Mouse (Mus musculus) thymus, adult 2 months (tissue): ENCODE measurements at regions not wholly inside any gene's neighbourhood (a gene's known extent, or its start where the extent isn't known, plus 50 kb on each side); places are given as distances from the start of the nearest gene placed in this dataset.

ENCODE experiments used
- DNase-seq: peaks from one replicate; pipeline ENCODE4 v3.0.0; 2021
- H3K27ac ChIP-seq: fragments of 200-500 bp; 2 replicates; pipeline ENCODE4 v1.5.1; 2012; ENCODE audit warnings: low read length, control low read depth; ENCODE audit not compliant: control insufficient read depth, insufficient read depth
- H3K27me3 ChIP-seq: fragments of 200-500 bp; 2 replicates; pipeline ENCODE4 v1.6.1; 2012; ENCODE audit warnings: mild to moderate bottlenecking, low read length, moderate library complexity, mixed read lengths; ENCODE audit not compliant: control insufficient read depth, insufficient read depth
- H3K36me3 ChIP-seq: fragments of 200-500 bp; 2 replicates; pipeline ENCODE4 v1.6.1; 2012; ENCODE audit warnings: mild to moderate bottlenecking, low read length, moderate library complexity; ENCODE audit not compliant: control insufficient read depth, insufficient read depth
- H3K4me1 ChIP-seq: fragments of 200-500 bp; replicated peaks from 2 replicates; pipeline ENCODE4 v1.6.1; 2012; ENCODE audit warnings: low read length; ENCODE audit not compliant: control insufficient read depth, insufficient read depth
- H3K4me3 ChIP-seq: fragments of 200-500 bp; 2 replicates; pipeline ENCODE4 v1.5.1; 2012; ENCODE audit warnings: mild to moderate bottlenecking, low read length, control low read depth, moderate library complexity; ENCODE audit not compliant: control insufficient read depth, insufficient read depth
- CTCF ChIP-seq: fragments of 200-500 bp; IDR thresholded peaks from 2 replicates; pipeline ENCODE4 v1.5.1; 2012; ENCODE audit warnings: mild to moderate bottlenecking, control low read depth, low read length, moderate library complexity, borderline replicate concordance; ENCODE audit not compliant: control insufficient read depth, poor library complexity, insufficient read depth; ENCODE audit errors: extremely low read depth
- POLR2A ChIP-seq: fragments of 200-500 bp; IDR thresholded peaks from 2 replicates; pipeline ENCODE4 v1.6.1; 2012; ENCODE audit warnings: mild to moderate bottlenecking, low read length, control low read depth, moderate library complexity; ENCODE audit not compliant: control insufficient read depth, poor library complexity, insufficient read depth; ENCODE audit errors: extremely low read depth
- WGBS: fragments of 180-500 bp; shearing (Covaris S2); methylation state at CpG from one replicate; pipeline ENCODE4 v1.1.7; 2018; 5-methylcytosine and 5-hydroxymethylcytosine counted together

DNA sequence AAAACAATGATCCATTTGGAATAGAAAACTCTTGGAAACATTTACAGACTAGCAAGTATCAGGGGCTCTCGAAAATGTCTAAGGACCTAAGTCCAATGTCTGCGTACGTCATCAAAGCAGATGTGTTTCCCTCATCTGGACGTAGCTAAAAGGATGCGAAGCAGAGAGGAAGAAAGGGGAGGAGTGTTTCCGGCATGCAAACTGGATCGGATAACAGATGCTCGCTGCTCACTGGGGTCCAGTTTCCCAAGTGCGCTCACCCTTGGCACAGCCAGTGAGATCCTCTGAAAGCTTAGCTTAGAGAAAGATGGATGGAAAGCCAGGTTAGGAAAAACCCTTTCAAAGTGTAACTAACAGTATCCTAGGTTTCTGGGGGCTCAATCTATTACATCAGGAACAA is 198.7 kb downstream of the Epha4 start:
- Histone ChIP-seq H3K4me1 (no peaks in the 10 kb centered on the region), H3K27me3 (no peaks in the 10 kb centered on the region)

More for the DNA sequence above, 198.7 kb downstream of the Epha4 start:
- no peak for DNase-seq
- no peaks in the 10 kb centered on the region for H3K36me3 ChIP-seq
- TF ChIP-seq CTCF (no peak), POLR2A (no peak)
- H3K27ac ChIP-seq: no peak overlapping the region
- 85% methylated on average over 9 of the region's 9 CpGs for WGBS
- H3K4me3 ChIP-seq: no peak overlapping the region
